Mouse (Mus musculus): ENCODE data around the gene Tagap. TPM values are rescaled to one million over a fixed set of nuclear protein-coding genes. Genes with fewer than 3 reads are reported as not detected.

Gene Tagap
- total RNA-seq (2023) = 586 TPM

GRCm38 (mm10) chr17:7925413-7926160 lies at the start of gene Tagap:
Gene Tagap, plus strand, starts transcription at chr17:7926000.

DNA sequence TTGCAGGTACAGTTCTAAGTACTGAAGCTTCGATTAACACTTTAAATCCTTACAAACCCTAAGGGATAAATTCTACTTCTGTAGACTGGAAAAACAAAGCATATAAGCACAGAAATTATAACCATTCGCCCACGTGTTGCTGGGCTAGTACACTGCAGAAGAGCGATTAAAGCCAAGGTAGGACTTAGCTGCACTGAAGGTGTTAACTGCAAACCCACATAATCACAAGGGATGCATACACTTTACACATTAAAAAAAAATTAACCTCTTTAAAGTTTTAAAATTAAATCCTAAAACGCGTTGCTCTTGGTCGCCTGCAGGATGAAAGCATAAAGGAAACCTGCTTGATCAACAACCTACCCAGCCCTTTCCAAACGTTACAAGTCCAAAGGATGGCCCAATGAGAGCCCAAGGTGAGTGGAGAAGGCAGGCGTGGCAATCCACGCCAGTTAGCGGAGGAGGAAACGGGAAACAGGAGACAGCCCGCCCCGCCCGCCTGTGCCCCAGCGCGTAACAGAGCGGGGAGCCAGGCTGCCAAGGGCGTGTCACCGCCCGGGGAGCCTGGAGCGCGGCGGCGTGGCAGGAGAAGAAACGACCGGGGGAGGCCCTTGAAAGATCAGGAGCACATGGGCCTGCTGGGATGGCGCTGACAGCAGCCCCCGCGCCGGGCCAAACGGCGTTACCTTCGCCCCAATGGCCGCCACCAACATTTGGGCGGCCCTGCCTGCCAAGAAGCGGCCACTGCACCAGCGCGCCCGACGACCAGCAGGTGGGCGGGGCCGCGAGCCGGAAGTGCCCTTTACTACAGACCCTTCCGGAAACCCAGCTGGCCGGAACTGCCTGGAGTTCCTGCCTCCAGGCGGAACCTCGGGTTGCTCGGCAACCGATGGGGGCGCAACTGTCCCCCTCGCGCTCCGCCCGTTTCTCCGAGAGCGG lies 19.6 kb downstream of the Tagap start, which contains the start of gene Rsph3a:
Gene Rsph3a, plus strand, starts transcription at position 498 of the 936 bp plus-strand sequence.

Other genes starting within 250 kb of the Tagap start
- not detected for gene Fndc1, start 98.7 kb upstream of the Tagap start, total RNA-seq (2023)
- 11.8 TPM for gene Rsph3a, start 19.6 kb downstream of the Tagap start, total RNA-seq (2023)
- gene Gm49673, start 221.8 kb downstream of the Tagap start, total RNA-seq (2023) = not detected
- 42.7 TPM for gene Rnaset2a, start 222.1 kb downstream of the Tagap start, total RNA-seq (2023)
- 37.1 TPM for gene Fgfr1op, start 239.5 kb downstream of the Tagap start, total RNA-seq (2023)

Data from CD8-positive naive resting alpha-beta T cell, adult 57 days (primary cell).